Mouse (Mus musculus) v-Abl transformed pro-B cells (cell line): ENCODE measurements around the gene Cyld.

ENCODE experiments used
- in situ Hi-C, 2 experiments: fragments of 400-800 bp; cut with MboI; formaldehyde crosslinking; loops; one replicate each; pipeline ENCODE4 v1.15.1; 2025; ENCODE audit not compliant: unreplicated experiment in 2 of 2

Cyld gene

DNA sequence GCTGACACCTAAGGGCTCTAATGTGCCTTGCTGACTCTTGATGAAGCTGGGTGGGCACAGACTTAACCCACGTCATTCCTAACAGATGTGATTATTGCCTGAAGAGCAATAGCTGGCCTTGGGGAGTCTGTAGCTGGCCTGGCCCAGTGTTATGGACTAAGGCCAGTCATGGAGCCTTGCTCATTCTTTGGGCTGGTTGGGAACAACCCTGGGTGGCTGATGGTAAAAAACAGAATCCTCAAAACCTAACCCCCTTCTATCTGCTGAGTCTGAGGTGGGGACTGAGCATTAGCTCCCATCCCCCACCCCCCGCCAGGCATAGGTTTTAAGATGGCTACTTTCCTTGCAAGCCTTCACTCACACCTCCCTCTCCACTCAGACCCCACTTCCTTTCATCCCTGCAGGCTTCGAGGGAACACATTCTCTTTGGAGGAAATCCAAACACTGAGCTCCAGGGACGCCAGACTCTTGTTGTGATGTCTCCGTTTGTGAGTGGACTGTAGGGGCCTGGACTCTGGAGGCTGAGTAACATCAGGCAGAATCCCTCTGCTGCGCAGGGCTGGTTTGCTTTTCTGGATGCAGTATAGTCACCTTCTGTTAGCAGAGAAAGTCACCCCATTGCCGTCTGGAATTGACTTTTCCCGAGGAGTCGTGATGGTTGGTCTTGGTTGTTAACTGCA lies 10.5 kb upstream of the Cyld start:
- in situ Hi-C loops: no loop called here

GRCm38 (mm10) chr8:88686906-88687235 lies 10.0 kb upstream of the Cyld start:
- in situ Hi-C loops: no loop called here

DNA sequence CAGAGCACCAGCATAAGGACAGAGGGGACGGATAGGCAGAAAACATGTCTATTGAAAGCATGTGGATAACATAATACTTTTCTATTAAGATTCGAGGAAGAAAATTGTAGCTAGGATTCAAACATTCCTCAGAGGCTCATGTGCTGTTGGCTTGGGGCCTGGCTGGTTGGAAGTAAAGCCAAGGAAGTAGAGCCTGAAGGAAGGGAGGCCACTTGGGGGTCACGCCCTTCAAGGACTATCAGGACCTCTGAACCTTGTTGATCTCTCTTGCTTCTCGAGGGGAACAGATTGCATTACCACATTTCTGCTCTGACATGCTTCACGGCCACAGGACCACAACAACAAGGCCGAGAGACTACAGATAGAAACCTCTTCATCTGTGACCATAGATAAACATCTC lies 7.7 kb upstream of the Cyld start:
- in situ Hi-C loops: no loop called here

DNA sequence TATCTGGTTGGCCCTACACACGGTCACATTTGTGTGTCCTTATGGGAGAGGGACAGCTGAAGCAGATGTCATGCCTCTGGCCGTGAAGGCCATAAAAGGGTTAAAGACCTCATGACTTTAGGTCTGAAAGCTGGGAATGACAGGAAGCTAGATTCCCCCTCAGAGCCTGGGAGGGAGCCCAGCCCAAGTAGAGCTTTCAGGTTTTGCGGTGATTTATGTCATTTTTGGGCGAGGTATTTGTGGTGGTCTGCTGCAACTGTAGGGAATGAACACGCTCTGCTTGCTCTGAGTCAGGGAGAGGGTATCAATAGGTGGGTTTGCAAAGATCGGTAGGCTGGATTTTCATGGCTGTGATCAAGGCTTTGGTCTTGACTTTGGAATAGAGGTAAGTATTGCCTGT lies 6.9 kb upstream of the Cyld start:
- in situ Hi-C loops: no loop called here

DNA sequence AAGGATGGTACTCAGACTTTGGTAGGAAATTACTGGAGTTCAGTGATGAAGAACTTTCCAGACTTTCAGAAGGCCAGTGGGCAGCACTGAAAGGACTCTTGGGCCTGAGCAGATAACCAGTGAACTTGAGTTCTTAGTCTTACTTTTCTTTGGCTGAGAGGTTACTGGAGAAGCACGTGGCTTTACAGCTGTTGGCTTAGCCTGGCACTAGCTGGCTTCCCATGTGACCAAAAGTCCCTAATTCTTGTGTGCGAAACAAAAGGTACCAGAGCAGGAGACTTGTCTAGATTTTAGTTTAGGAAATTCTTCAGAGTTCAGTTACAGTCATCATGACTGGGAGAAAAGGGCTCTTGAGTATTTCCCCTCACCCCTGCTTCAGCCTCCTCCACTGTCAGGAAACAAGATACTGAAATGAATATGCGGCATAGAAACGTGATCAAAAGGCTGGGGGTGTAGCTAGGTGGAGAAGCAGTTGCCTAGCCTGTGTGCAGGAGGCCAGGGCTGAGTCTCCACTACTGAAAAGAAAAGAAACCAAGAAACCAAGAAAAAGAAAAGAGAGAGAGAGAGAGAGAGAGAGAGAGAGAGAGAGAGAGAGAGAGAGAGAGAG lies 5.4 kb upstream of the Cyld start:
- in situ Hi-C loops: no loop called here

DNA sequence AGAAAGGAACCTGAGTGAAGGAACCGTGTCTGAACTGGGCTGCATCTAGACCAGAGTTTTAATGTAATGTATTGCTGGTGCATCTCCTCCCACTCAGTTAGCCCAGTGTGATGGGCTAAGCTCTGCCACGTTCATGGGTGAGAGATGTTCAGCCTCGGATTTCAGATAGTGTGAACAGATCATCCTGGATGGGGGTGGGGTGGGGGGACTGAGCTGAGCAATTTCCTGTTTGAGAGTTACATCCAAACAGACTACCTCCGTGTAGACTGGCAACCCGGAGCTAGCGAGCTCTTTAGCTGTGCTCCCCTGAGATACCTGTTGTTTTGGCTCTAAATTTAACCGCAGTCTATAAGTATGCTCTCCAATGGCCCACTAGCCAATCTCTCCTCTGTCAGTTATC lies 4.9 kb upstream of the Cyld start:
- in situ Hi-C loops: no loop called here

GRCm38 (mm10) chr8:88692866-88693265 lies 4.0 kb upstream of the Cyld start:
- in situ Hi-C loops: no loop called here

- in situ Hi-C loops: no loop called here
Observed at GRCm38 (mm10) chr8:88693376-88693775, 3.5 kb upstream of the Cyld start.

GRCm38 (mm10) chr8:88694291-88694690 lies 2.5 kb upstream of the Cyld start:
- in situ Hi-C loops: no loop called here

DNA sequence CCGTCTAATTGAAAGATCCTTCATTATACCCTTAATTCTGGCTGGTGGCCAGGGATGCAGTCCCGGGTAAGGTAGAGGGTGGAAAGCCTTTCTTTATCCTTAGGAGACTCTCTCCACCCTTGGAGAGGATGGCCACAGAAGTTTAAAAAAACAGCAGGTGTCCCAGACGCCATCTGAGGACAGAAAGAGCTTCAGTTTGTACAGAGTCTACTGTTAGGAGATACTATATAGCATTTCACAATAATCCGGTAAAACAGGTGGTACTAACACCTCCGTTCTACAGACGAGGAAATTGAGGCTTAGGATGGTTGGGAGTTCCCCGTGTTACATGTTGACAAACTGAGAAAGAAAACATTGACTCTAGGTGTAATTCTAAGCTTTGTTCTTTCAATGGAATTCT lies 600 bp upstream of the Cyld start:
- in situ Hi-C loops: loop anchor here in 1 of 2 experiments (5.0 kb wide), 1 partner anchor 64 kb away; no protein-coding TSS in a partner anchor

DNA sequence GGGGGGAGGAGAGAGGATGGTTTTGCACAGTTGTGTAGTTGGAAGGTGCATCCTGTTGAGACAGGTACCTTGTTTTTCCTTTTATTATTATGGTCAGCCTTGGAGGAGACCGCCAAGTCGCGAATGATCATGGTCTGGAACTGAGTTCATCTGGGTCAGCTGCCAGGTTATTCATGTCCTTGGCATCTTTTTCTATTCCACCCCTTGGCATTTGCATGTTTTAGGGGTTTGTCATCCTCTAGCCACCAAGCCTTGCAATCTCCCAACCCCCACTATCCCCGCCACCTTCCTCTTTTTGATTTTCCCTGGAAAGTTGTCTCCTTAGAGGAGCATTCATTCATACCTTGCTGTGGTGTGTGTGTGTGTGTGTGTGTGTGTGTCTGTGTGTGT lies 809 bp downstream of the Cyld start:
- in situ Hi-C loops: loop anchor here in 1 of 2 experiments (5.0 kb wide), 1 partner anchor 65 kb away; no protein-coding TSS in a partner anchor

DNA sequence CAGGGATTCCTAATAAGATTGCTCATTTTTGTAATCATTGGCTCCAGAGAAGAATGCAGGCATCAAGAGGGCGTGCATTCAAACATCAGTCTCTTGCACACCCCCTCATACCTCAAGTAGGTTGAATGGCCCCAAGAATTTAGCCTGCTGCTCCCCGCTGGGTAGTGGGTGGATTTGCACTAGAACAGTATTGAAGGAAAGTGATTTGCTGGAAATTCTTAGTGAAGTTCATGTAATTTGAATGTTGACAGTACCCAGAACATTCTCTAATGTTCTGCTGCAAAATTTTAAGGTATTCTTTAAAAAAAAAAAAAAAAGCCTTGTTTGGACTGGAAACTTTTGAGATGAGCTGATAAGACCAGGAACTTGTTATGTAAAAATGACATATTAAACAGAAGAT lies 1.2 kb downstream of the Cyld start:
- in situ Hi-C loops: loop anchor here in 1 of 2 experiments (5.0 kb wide), 1 partner anchor 66 kb away; no protein-coding TSS in a partner anchor

DNA sequence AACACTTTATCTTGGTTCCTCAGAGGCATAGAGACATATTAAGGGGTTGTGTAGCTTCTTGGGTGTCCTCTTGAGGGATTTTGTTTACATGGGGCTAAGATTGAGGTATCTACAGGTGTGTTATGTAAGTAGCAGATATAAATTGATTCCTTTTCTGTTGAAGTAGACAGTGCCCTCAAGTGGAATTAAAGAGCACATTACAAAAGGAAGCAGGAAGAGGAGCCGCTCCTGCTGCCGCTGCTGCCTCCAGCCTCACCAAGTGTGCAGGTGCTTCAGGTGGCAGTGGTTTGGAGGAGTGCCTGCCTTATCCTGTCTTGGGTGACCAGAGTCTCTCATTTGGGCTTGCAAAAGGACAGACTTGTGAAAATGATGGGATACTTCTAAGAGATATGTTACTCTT lies 4.8 kb downstream of the Cyld start:
- in situ Hi-C loops: loop anchor here (5.0 to 25.0 kb wide), 4 partner anchors 69 to 564 kb away; partner anchors contain the start of gene Heatr3 (in 1 of the 2)

- in situ Hi-C loops: loop anchor here (5.0 to 25.0 kb wide), 4 partner anchors 71 to 566 kb away; partner anchors contain the start of gene Heatr3 (in 1 of the 2)
Observed at GRCm38 (mm10) chr8:88702816-88703215, 6.0 kb downstream of the Cyld start.

DNA sequence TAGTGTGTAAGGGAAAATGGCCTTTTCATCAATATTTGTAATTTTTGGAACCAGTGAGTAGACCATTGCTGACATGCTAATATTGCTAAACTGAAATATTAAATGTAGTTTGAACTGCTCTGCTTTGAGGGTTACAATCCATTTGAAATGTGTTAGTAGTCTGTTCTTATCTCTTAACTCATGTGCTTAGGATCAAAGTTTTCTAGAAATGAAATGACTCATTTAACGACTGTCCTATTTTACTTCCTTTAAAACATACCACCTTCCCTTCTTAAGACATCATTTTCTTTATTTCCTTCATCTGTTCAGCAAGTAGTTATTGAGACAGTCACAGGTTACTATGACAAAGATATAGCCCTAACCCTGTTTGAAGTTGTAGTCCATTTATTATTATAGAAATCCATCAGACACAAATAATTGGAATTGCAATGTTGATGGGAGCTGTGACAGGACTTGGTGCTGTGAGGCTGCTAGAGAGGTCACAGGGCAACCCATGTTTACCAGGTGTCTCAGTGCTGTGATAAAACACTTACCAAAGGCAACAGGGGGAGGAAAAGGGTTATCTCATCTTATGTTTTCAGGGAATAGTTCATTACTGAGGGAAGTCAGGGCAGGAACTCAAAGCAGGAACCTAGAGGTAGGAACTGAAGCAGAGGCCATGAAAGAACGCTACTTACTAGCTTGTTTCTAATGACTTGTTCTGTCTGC lies 26.6 kb downstream of the Cyld start:
- in situ Hi-C loops: loop anchor here in 1 of 2 experiments (25.0 kb wide), 1 partner anchor 586 kb away; the partner anchor contains the start of gene Heatr3

- in situ Hi-C loops: loop anchor here (10.0 to 25.0 kb wide), 3 partner anchors 390 to 1168 kb away; partner anchors contain the start of gene Brd7 (in 1 of the 2)
Observed at GRCm38 (mm10) chr8:88755175-88755791, 58.5 kb downstream of the Cyld start.

DNA sequence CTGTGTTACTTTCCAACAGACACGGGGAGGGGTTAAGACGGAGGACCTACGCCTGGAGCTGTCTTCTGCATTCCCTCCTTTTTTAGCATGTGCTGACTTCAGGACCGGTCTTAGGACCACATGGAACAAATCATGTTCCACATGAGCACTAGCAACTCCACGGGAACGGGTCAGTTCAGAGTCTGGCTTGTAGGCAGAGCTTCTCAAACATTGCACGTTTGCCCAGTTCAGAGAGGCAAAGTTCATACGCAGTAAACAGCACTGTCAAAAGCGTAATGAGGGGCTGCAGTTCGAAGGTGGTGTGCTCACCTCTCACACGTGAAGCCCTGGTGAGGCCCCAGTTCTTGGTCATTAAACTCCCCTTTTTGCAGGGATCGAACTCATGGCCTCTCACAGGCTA lies 65.2 kb downstream of the Cyld start:
- in situ Hi-C loops: loop anchor here in 1 of 2 experiments (25.0 kb wide), 1 partner anchor 1175 kb away; no protein-coding TSS in a partner anchor

DNA sequence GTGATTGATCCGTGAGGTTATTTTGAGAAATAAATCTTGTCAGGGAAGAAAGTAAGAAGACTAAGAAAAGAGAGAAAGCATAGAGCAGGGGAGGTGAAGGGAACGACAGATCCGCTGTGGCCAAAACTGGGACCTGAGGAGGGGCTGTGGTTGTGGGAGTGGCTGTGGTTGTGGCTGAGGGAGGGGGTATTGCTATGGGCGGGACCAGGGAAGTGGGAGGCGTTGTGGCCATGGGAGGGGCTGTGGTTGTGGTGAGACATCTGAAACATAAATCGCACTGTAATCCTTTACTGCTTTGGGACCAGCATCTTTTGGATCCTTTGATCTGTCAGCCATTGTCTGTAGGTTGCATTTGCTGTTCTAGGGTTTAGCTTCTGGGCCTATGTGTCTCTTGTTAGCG lies 74.4 kb downstream of the Cyld start:
- in situ Hi-C loops: loop anchor here in 1 of 2 experiments (25.0 kb wide), 1 partner anchor 1184 kb away; no protein-coding TSS in a partner anchor

GRCm38 (mm10) chr8:88774593-88775297 lies 77.9 kb downstream of the Cyld start:
- in situ Hi-C loops: loop anchor here in 1 of 2 experiments (25.0 kb wide), 1 partner anchor 1187 kb away; no protein-coding TSS in a partner anchor

GRCm38 (mm10) chr8:88775298-88775646 lies 78.4 kb downstream of the Cyld start:
- in situ Hi-C loops: no loop called here
